Mouse (Mus musculus): ENCODE measurements around the gene C1qtnf9.

DNA sequence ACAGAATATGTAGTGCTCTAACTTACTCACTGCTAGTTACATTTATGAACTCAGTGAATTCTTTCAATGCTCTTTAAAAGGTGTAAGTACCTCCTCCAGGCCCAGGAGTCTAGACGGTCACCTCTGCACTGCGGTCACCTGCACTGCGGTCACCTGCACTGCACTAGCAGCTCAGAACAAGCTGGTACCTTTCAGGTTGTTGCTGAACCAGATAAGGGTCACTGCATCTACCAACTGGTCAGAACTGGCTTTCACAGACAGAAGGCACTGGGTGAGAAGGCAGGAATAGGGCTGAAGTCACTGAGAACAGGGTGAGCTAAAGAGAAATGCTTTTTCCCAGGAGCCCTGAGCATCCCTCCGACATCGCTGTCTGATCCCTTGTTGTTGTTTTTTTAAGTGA lies 13.3 kb upstream of the C1qtnf9 start:
- no peak for TF ChIP-seq POLR2A (IDR thresholded peaks at IDR 0.05; ENCODE audit: extremely low read depth, insufficient read depth, low read length)
- no peak for TF ChIP-seq CTCF (IDR thresholded peaks at IDR 0.05; ENCODE audit: low read depth, low read length)
